Mouse (Mus musculus) ovary, postnatal 14 days (tissue): ENCODE data around the gene Cds2.
A peak's percentile ranks its signal among the peaks of the same experiment; 100 is the strongest.
"Not testable (repeated sequence)": the region's sequence is repeated elsewhere in the genome, so short reads cannot be mapped to it uniquely, and the experiment has no call there.

Source experiments
- DNase-seq: peaks from one replicate; pipeline ENCODE4 v3.0.0; 2022; ENCODE audit warnings: low spot score

Gene Cds2

DNA sequence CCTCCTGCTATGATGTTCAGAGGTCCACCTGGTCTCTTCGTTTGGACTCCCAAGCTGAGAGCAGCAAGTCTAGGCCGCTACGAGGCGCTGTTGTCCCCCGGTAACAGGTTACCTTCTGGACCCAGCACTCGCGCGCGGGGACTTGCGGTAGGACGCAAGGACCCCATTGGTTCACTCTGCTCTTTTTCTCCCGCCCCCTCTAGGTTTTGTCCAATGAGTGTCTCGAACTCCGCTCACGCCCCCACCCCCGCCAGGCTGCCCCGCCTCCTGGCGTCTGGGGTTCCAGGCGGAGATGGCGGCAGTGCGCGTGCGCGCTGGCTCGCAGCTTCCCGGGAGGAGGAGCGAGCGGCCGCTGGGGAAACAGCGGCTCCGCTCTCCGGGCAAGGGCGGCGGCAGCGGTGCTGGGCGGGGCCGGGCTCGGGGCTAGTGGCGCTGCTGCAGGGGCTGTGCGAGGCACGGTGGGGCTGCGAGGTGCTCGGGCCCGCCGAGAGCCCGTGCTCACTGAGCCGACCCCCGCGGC is at the start of gene Cds2:
Cds2 (plus strand) TSS at position 270 of the 520 bp plus-strand sequence.
- DNase-seq: peak; percentile 98

DNA sequence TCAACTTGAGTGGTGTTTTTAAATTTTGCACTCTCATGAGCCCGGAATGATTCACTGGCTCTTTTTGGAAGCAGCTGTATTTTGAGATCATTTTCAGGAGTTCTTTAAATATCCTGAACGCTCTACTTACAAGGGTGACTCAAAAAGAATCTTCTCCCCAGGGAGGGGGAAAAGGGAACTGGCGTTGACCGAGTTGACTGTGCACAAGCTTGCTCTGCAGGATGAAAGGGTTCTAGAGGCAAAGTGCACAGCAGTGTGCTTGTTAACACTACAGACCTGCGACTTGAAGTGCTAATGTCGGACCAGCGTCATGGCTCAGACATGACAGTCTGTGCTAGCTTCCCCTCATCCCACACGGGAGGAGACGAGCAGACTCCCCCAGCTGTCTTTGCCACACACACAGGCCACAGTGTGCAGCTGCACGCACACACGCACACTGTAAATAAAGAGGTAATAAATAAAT is 41.3 kb upstream of the Cds2 start:
- no peak for DNase-seq

DNA sequence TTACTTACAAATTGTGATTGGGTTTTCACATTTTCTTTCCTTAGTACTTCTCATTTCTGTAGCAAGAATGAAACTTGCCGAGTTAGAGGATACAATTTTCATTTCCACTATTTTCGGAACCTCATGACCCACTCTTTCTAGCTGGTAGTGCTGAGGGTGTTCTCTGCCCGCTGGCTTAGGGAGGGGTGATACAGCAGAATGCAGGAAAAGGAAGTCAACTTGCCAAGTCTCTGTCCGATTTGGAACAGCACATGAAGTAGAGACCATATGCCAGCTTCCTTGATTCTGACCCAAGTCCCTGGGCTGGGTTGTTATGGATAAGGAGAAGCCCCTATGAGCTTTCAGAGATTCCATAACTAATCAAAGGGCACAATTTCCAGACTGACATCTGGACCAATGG is 38.6 kb upstream of the Cds2 start:
- no peak for DNase-seq

DNA sequence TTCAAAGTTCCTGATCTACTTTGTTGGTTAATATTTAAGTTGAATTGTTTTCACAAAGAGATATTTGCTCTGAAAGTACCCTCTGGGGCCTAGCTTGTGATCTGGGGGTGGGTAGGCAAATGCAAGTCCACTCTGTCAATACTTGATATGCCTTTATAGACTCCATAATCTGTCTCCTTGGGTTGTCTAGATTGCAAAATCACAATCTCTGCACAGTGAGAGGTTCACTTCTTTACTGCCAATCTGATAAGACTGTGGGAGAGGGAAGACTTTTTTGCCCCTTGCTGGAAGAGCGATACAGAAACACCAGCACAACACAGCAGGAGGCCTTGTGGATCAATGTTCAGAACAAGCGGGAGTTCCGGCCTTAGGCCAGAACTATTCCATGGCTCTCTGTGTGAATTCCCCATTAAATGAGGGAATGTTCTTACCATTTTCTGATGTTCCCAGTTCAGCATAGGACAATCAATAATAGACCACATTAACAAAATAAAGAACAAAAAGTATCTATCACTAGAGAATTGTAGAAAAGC is 30.5 kb upstream of the Cds2 start:
- DNase-seq: no peak

DNA sequence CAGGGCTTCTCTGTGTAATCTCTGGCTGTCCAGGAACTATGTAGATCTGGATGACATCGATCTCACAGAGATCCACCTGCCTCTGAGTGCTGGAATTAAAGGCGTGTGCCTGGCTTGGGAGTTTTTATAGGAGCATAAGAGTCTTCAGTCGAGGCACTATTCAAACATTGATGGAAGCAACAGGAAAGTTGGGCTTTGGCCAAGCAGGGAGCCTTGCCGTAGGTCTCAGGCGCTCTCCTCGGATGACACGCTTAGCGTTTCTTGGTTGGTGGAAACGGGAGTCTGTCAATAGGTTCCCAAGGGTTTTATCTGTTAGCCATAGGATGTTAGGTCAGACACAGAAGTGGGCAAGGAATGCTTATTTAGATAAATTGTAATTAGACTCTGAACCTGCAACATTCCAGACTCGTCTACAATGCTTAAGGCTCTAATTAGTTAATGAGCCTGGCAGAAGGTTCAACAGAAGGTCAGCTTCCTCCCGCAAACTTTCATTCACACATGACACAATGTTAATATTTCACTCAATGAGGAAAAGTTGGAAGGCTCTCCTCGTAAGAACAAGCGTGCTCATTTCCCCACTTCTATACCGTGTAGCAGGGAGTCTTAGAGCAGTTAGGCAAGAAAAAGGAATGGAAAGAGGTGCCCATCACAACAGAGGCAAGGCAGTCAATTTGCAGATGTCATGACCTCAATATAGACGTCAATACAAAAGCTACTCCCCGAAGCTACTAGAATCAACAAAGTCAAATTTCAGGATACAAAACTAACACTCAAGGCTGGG is 28.8 kb upstream of the Cds2 start:
- DNase-seq: no peak

DNA sequence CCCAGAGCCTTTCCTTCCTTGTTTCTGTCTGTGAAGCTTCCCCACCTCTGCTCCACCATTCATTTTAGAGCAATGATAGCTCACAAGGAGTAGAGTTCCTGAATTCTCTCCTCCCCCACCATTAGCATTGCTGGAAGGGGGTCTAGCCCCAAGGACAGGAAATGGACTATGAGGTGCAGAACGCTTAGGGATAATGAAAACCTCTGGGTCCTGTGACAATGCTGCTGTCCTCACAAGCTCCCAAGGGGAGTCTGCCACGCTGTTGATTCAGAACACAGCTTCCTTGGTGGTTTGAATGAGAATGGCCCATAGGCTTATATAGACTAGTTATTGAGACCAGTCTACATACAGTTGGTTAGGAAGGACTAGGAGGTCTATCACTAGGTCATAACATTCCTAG is 27.7 kb upstream of the Cds2 start:
- DNase-seq: no peak

DNA sequence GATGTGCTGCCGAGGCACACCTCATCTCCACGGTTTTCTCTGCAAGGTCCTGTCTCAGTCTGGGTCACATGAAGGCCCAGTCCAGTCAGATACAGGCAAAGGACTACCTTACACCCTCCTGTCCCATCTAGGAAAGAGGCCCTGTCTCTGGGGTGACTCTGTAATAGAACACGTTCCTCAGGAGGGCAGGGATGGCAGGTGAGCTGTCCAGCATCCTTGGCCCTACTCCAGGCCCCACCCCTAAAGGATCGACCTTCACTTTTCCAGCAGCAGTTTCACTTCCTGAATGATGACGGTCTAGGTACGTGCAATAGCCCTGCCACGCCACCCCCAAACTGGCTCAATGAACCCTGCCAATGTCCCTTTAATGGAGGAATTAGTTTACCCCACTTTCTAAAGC is 27.0 kb upstream of the Cds2 start:
- no peak for DNase-seq

DNA sequence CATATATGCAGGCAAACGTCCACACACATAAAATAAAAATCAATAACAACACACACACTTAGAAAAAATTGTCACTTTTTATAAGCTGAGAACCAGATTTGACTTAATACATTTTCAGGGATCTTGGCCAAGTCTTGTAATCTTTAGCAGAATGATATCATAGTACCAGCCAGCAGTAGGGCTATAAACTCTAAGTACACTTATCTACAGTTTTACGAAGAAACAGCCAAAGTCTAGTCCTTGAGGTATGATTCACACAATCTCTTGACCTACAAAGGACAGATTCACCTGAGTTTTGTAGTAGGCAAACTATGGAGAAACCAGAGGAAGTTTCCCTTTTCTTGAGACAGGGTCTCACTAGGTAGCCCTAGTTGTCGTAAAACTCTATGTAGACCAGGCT is 23.5 kb upstream of the Cds2 start:
- not testable (repeated sequence) for DNase-seq

DNA sequence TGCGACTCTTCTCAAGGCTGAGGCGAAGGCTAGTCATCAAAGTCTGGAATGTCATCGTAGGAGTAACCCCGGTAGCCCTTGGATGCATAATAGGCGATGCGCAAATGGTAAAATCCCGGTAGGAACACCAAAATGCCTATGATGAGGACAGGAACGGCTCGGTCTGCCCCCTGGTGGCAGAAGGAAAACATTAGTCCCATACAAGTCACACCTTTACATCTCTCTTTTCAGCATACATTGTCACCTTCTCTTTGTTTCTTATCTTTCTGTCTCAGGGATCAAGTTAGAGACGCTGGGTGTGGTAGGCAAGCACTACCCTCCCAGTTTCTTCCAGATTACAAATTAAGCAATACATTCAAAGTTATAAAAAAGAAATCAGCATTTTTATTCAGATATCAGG is 22.5 kb upstream of the Cds2 start:
- DNase-seq: peak; percentile 36

DNA sequence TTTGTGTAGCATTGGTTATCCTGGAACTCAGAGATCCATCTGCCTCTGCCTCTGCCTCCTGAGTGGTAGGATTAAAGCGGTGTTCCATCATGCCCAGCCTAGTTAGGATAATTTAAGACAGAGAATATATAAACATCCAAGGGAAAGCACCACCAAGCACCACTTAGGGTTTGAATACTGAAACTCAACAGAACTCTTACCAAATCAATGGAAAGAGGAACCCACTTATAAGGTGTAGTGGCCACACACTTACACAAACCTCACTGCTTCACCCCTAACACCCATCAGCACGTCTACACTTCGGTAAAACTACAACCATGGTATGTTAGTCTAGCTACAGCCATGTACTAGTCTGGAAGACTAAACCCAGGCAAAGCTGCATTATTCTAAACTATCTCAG is 19.6 kb upstream of the Cds2 start:
- DNase-seq: no peak

DNA sequence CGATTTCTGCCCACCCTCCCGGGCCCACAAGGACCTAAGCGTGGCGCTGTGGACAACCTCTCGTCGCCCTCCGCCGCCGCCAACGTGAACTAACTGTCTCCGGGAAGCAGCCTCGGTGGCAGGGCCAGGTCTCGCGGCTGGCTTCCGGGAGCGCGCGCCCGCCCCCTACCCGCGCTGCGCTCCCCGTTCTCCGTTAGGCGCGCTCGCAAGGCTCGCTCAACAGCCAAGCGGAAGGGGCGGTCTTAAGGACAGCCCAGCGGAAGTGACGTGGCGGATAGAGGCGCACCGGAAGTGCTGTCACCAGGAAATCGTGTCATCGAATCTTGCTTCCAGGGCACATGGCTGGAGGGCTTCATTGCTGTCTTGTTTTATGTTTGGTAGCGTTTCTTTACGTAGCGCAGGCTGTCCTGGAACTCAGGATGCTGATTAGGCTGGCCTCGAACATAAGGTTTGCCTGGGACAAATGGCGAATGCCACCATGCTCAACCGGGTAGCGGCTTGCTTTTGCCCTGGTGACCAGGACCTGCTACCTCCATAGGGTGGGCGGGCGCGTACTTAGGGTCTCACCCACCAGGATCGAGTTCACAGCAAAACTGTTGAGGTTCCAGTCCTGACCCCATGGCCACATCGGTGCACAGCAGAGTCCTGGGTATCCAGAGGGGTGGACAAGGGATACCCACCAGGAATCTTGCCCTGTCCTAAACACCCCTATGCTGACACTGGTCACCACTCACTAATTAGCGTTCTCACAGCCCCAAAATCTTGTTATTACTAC is 15.2 kb upstream of the Cds2 start, which contains the start of gene Tmem230:
Tmem230 (minus strand) TSS at position 269 of the 775 bp plus-strand sequence.
- peak; percentile 92 for DNase-seq

DNA sequence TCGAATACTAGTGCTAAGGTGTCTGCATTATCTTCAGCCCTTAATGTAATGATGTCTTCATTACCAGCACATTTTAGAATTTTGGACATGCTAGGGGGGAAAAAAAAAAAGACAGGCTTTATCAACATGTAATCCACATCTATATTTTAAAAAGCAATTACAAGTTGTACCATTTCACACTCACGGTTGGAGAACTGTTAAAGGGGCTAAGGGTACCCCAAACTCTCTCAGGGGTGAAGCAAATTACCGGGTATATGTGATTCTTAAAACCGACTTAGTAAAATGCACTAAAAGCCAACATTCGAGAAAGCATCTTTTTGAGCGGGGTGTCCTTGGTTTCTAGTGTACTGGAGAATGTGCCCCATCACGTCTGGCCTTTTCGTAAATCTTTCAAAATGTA is 11.0 kb upstream of the Cds2 start:
- DNase-seq: no peak

DNA sequence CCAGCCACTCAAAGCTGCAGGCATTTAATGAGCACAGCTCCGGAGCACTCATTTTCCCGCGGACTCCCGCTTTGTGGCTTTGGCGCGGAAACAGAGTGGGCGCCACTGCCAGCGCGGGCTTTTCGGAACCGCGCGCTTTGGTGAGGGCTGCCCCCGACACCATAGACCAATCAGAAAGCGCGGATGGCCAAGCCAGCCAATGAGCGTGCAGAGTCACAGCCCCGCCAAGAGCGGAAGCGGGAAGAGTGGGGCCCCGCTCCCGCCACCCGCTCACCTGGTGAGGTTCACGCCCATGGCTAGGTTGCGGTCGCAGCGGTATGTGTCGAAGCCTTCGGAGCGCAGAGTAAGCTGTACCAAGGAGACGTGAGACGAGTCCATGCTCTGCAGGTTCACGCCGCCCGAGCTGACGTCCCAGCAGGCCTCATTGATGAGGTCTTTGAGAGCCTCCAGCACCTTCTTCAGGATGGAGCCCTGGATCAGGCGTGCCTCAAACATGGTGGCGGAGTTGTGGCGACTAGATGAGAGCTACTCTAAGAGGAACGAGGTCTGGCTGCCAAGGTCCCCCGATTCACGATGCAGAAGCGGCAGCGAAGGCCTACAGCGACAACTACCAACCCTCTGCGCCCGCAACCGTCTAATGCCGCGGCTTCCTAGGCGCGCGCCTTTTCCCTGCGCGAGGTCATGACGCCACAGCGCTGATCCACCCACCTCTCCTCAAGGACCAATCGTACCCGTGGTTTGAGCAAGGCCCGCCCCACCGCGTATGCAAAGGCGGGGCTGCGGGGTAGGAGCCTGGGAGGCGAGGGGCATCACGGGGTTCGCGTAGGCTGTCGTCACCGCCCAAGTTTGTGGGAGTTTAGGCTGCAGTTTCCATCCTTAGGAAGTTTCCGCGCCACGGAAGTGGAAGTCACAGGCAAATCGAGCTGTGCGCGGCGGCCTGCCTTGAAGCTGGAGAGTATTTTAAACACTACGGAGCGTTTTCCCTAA is 10.1 kb upstream of the Cds2 start, which contains the start of gene Pcna:
Pcna (minus strand) TSS at position 773 of the 987 bp plus-strand sequence.
- peak; percentile 91 for DNase-seq

DNA sequence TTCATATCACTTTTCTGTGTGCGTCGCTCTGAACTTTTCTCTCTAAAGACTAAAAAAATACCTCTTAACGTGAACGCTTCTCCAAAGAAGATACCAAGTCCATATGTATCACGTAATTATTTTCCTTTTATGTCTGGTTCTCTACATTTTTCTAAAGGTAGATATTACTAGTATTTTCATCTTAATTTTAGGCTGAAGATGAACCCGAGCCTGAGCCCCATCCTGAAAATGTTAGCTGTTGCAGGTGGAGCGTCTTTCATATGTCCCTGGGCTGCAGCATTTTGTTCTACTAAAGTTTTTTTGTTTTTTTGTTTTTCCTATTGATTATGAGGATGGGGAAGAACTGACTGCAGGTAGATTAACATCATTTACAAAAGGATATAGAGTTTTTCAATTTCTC is 9.3 kb upstream of the Cds2 start:
- no peak for DNase-seq

DNA sequence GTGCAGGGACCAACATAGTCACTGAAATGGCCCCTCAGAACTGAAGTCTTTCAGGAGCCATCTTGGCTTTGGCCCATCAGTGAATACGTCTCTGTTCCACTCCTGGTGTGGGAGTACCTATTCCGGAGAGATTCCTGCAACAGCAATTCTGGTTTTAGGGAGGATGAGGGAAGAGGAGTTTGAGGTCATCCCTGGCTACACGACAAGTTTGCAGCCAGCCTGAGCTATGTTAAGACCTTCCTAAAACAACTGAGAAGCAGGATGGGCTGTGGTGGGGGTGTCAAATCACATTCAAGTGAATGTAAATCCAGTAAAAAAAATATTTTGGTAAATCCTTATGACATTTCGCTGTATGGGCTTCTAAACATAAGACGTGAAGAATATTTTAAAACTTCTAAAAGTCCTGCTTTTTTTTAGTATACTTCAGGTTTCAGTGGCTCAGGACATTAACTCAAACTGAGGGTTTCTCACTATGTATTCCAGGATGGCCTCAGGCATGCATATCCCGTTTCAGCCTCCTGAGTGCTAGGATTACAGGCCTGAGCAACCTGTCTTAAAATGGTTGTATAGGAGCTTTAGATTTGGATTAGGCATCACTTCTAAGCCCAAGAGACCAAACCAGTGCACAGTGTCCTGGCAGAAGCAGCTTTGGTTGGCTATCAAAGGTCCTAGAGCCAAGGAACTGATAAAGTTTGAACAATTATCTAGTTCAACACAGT is 5.4 kb upstream of the Cds2 start:
- no peak for DNase-seq

DNA sequence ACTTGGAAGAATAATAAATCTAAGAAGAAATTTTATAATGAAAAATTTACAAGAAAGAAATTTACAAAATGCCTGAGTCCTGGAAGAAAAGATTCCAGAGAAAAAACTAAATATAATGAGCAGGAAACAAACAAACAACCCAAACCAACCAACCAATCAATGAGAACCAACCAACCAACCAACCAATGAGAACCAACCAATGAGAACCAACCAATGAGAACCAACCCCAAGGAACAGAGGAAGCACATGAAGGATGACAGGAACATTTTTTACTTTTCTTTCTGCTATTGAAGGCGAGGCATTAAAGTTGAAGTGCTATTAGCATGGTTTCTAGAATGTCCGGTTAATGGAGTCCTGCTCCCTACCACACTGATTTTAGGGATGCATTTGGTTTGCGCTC is 2.3 kb upstream of the Cds2 start:
- no peak for DNase-seq

DNA sequence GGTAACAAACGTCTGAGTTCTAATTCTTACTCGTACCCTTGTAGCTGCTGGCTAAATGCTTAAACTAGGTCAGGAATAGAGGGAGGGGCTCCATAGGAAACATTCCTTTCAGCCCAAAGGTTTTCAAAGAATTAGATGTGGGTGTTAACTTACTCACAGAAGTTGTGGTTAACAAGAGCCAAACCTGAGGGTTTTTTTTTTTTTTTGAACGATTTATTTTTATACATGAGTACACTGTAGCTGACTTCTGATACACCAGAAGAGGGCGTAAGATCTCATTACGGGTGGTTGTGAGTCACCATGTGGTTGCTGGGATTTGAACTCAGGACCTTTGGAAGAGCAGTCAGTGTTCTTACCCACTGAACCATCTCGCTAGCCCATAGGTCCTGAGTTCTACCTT is 773 bp upstream of the Cds2 start:
- DNase-seq: no peak

DNA sequence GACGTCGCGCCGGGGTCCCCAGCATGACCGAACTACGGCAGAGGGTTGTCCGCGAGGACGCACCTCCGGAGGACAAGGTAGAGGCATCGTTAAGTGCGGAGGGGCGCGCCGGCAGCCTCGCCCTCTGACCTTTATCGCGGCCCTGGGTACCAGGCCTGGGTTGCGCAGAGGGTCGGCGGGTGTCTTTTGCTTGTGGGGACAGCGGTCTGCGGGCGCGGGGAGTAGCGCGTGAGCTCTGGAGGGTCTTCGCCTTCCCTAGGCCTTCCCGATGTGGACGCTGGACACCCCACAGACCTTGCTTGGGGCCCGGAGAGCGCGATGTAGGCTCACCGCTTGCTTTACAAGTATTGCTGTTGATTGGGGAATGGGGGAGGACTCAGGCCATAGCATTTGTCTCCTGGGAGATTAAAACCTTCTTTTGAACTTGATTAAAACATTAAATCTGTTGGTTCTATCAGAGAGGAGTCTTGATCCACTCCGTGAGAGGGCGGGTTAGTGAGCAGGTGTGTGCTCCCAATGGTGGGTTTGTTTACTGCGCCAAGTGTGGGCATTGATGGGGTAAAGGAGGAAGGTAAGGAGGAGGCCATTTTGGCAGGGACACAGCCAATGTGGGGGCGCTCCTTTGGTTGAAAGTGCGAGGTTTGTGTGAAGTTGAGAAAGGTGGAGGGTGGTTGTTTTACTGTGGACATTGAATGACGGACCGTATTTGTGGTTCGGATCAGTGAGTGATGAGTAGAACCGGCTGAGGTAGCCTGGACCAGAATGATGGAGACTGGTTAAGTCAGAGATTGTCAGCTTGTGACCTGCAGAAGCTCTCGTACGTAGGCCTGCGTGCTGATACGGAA is 695 bp downstream of the Cds2 start:
- no peak for DNase-seq

DNA sequence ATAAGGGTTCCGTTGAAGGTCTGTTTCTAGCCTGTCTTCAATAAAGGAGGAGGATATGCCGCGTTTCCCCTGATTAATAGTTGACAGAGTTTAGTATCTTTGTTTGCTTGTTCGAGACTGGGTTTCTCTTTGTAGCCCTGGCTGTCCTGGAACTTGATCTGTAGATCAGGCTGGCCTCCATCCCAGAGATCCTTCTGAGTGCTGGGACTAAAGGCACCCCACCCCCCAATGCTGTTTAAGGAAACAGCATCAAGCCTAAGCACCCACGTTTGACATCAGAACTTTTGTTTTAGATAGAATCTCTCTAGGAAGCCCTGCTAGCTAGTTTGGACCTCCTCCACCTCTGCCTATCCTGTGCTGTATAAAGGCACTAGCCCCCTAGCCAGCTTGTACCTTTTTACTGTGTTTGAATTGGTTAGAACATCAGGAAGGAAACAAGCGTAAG is 1.3 kb downstream of the Cds2 start:
- DNase-seq: no peak

DNA sequence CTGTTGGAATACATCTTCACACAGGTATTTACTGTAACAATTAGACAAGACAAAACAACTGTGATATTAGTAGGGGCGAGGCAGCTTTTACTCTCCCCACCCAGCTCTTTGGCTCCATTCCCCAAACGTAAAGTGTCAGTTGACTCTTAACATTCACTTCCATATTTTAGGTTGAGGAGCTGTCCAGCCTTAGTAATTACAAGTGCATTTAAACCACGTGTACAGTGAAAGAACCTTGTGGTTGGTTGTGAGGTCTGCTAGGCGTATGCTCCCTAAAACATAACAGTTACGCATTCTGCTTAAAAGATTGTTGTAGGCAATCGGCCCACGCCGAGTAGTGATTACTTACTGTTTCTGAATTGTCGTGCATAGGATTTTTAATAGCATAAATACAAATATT is 2.2 kb downstream of the Cds2 start:
- DNase-seq: no peak
